Mouse (Mus musculus): ENCODE measurements at regions not wholly inside any gene's neighbourhood (a gene's known extent, or its start where the extent isn't known, plus 50 kb on each side); places are given as distances from the start of the nearest gene placed in this dataset.
A peak's percentile ranks its signal among the peaks of the same experiment; 100 is the strongest.

- Histone ChIP-seq H3K9ac (ENCODE audit: low read length) (no peak overlapping the region), H3K4me1 (replicated peaks; ENCODE audit: control insufficient read depth, insufficient read depth) (no peaks in the 10 kb centered on the region), H3K27me3 (ENCODE audit: control insufficient read depth, insufficient read depth, low read length) (no peaks in the 10 kb centered on the region), H3K36me3 (ENCODE audit: control insufficient read depth, insufficient read depth, low read length) (no peaks in the 10 kb centered on the region), H3K4me2 (replicated peaks; ENCODE audit: low read depth) (no peak overlapping the region), H3K9me3 (ENCODE audit: control insufficient read depth, low read length) (no peaks in the 10 kb centered on the region), H3K27ac (replicated peaks) (no peak overlapping the region), H3K4me3 (ENCODE audit: low read depth, low read length) (no peak overlapping the region)
- 76% methylated on average over 5 of the region's 5 CpGs for WGBS
- no peak for ATAC-seq (ENCODE audit: low FRiP score, low TSS enrichment)
- no peak for TF ChIP-seq EP300 (optimal IDR thresholded peaks at IDR 0.05)
- no peak for TF ChIP-seq CTCF (IDR thresholded peaks at IDR 0.05; ENCODE audit: low read depth)
- DNase-seq (ENCODE audit: low spot score), result no peak
Observed at GRCm38 (mm10) chr9:101612971-101613370, 248.7 kb upstream of the 9630041A04Rik start.

GRCm38 (mm10) chr9:101612571-101612970, 249.1 kb upstream of the 9630041A04Rik start:
- no peak for ATAC-seq (ENCODE audit: low FRiP score, low TSS enrichment)
- no peaks in the 10 kb centered on the region for H3K9me3 ChIP-seq (ENCODE audit: control insufficient read depth, low read length)
- 55% methylated on average over 4 of the region's 4 CpGs for WGBS
- no peak for DNase-seq (ENCODE audit: low spot score)
- H3K27me3 ChIP-seq (ENCODE audit: control insufficient read depth, insufficient read depth, low read length), result no peaks in the 10 kb centered on the region
- H3K4me1 ChIP-seq (replicated peaks; ENCODE audit: control insufficient read depth, insufficient read depth), result no peaks in the 10 kb centered on the region
- no peak overlapping the region for H3K4me3 ChIP-seq (ENCODE audit: low read depth, low read length)
- H3K27ac ChIP-seq (replicated peaks), result no peak overlapping the region
- H3K9ac ChIP-seq (ENCODE audit: low read length), result no peak overlapping the region
- TF ChIP-seq CTCF (IDR thresholded peaks at IDR 0.05; ENCODE audit: low read depth) (no peak), EP300 (optimal IDR thresholded peaks at IDR 0.05) (no peak)
- no peaks in the 10 kb centered on the region for H3K36me3 ChIP-seq (ENCODE audit: control insufficient read depth, insufficient read depth, low read length)
- H3K4me2 ChIP-seq (replicated peaks; ENCODE audit: low read depth), result no peak overlapping the region

GRCm38 (mm10) chr9:101611481-101611880, 250.2 kb upstream of the 9630041A04Rik start:
- Histone ChIP-seq H3K27ac (replicated peaks) (no peak overlapping the region), H3K9me3 (ENCODE audit: control insufficient read depth, low read length) (no peaks in the 10 kb centered on the region), H3K36me3 (ENCODE audit: control insufficient read depth, insufficient read depth, low read length) (no peaks in the 10 kb centered on the region), H3K9ac (ENCODE audit: low read length) (no peak overlapping the region), H3K27me3 (ENCODE audit: control insufficient read depth, insufficient read depth, low read length) (no peaks in the 10 kb centered on the region), H3K4me1 (replicated peaks; ENCODE audit: control insufficient read depth, insufficient read depth) (no peaks in the 10 kb centered on the region), H3K4me2 (replicated peaks; ENCODE audit: low read depth) (no peak overlapping the region), H3K4me3 (ENCODE audit: low read depth, low read length) (no peak overlapping the region)
- WGBS, result 47% methylated on average over 3 of the region's 3 CpGs
- TF ChIP-seq EP300 (optimal IDR thresholded peaks at IDR 0.05), result no peak
- TF ChIP-seq CTCF (IDR thresholded peaks at IDR 0.05; ENCODE audit: low read depth), result peak; percentile 69
- ATAC-seq (ENCODE audit: low FRiP score, low TSS enrichment) (no peak), DNase-seq (ENCODE audit: low spot score) (peak; percentile 26)

GRCm38 (mm10) chr9:101610806-101611443, 250.7 kb upstream of the 9630041A04Rik start:
- no peak overlapping the region for H3K4me2 ChIP-seq (replicated peaks; ENCODE audit: low read depth)
- ATAC-seq (ENCODE audit: low FRiP score, low TSS enrichment) (no peak), DNase-seq (ENCODE audit: low spot score) (no peak)
- 38% methylated on average over 8 of the region's 8 CpGs for WGBS
- H3K27me3 ChIP-seq (ENCODE audit: control insufficient read depth, insufficient read depth, low read length), result no peaks in the 10 kb centered on the region
- H3K9ac ChIP-seq (ENCODE audit: low read length), result no peak overlapping the region
- TF ChIP-seq EP300 (optimal IDR thresholded peaks at IDR 0.05) (no peak), CTCF (IDR thresholded peaks at IDR 0.05; ENCODE audit: low read depth) (no peak)
- H3K4me3 ChIP-seq (ENCODE audit: low read depth, low read length), result no peak overlapping the region
- no peaks in the 10 kb centered on the region for H3K9me3 ChIP-seq (ENCODE audit: control insufficient read depth, low read length)
- no peak overlapping the region for H3K27ac ChIP-seq (replicated peaks)
- H3K36me3 ChIP-seq (ENCODE audit: control insufficient read depth, insufficient read depth, low read length), result no peaks in the 10 kb centered on the region
- no peaks in the 10 kb centered on the region for H3K4me1 ChIP-seq (replicated peaks; ENCODE audit: control insufficient read depth, insufficient read depth)

GRCm38 (mm10) chr9:101610338-101610737, 251.3 kb upstream of the 9630041A04Rik start:
- no peaks in the 10 kb centered on the region for H3K27me3 ChIP-seq (ENCODE audit: control insufficient read depth, insufficient read depth, low read length)
- TF ChIP-seq CTCF (IDR thresholded peaks at IDR 0.05; ENCODE audit: low read depth) (no peak), EP300 (optimal IDR thresholded peaks at IDR 0.05) (no peak)
- WGBS, result 80% methylated on average over 4 of the region's 4 CpGs
- no peak overlapping the region for H3K4me2 ChIP-seq (replicated peaks; ENCODE audit: low read depth)
- no peak overlapping the region for H3K9ac ChIP-seq (ENCODE audit: low read length)
- H3K9me3 ChIP-seq (ENCODE audit: control insufficient read depth, low read length), result no peaks in the 10 kb centered on the region
- DNase-seq (ENCODE audit: low spot score) (no peak), ATAC-seq (ENCODE audit: low FRiP score, low TSS enrichment) (no peak)
- no peak overlapping the region for H3K27ac ChIP-seq (replicated peaks)
- no peaks in the 10 kb centered on the region for H3K4me1 ChIP-seq (replicated peaks; ENCODE audit: control insufficient read depth, insufficient read depth)
- no peak overlapping the region for H3K4me3 ChIP-seq (ENCODE audit: low read depth, low read length)
- H3K36me3 ChIP-seq (ENCODE audit: control insufficient read depth, insufficient read depth, low read length), result no peaks in the 10 kb centered on the region

GRCm38 (mm10) chr9:101602799-101603198, 258.8 kb upstream of the 9630041A04Rik start:
- no peak for ATAC-seq (ENCODE audit: low FRiP score, low TSS enrichment)
- H3K9ac ChIP-seq (ENCODE audit: low read length), result no peak overlapping the region
- 45% methylated on average over 6 of the region's 6 CpGs for WGBS
- no peak overlapping the region for H3K4me3 ChIP-seq (ENCODE audit: low read depth, low read length)
- no peaks in the 10 kb centered on the region for H3K27me3 ChIP-seq (ENCODE audit: control insufficient read depth, insufficient read depth, low read length)
- H3K36me3 ChIP-seq (ENCODE audit: control insufficient read depth, insufficient read depth, low read length), result no peaks in the 10 kb centered on the region
- TF ChIP-seq CTCF (IDR thresholded peaks at IDR 0.05; ENCODE audit: low read depth), result no peak
- TF ChIP-seq EP300 (optimal IDR thresholded peaks at IDR 0.05), result no peak
- H3K9me3 ChIP-seq (ENCODE audit: control insufficient read depth, low read length), result no peaks in the 10 kb centered on the region
- H3K27ac ChIP-seq (replicated peaks), result no peak overlapping the region
- no peak overlapping the region for H3K4me2 ChIP-seq (replicated peaks; ENCODE audit: low read depth)
- no peak for DNase-seq (ENCODE audit: low spot score)
- H3K4me1 ChIP-seq (replicated peaks; ENCODE audit: control insufficient read depth, insufficient read depth), result no peaks in the 10 kb centered on the region
